Mouse (Mus musculus) myocyte (in vitro differentiated cells): Measurements from ENCODE around the gene Stat5b.

Experiments
- E2F4 ChIP-seq: IDR thresholded peaks from one replicate; pipeline ENCODE4 v1.6.1; 2011; ENCODE audit warnings: mild to moderate bottlenecking, control low read depth, moderate library complexity; ENCODE audit not compliant: insufficient read depth
- MAX ChIP-seq: IDR thresholded peaks from one replicate; pipeline ENCODE4 v1.6.1; 2011; ENCODE audit warnings: low read depth, mild to moderate bottlenecking, control low read depth
- MYOD1 ChIP-seq, 3 experiments: IDR thresholded peaks; one replicate each; pipeline ENCODE4 v1.6.1; 2011; ENCODE audit warnings: control low read depth in 2 of 3, low read depth in 2 of 3, mild to moderate bottlenecking in 2 of 3, moderate library complexity in 1 of 3; ENCODE audit not compliant: insufficient read length in 2 of 3, control insufficient read depth in 1 of 3
- MYOG ChIP-seq, 3 experiments: IDR thresholded peaks; one replicate each; pipeline ENCODE4 v1.6.1; 2011; ENCODE audit warnings: control low read depth in 2 of 3, low read depth in 2 of 3, mild to moderate bottlenecking in 2 of 3; ENCODE audit not compliant: insufficient read length in 2 of 3, control insufficient read depth in 1 of 3, insufficient read depth in 1 of 3
- POLR2A ChIP-seq: IDR thresholded peaks from one replicate; pipeline ENCODE4 v1.6.1; 2011; ENCODE audit warnings: low read depth, mild to moderate bottlenecking, control low read depth, moderate library complexity; ENCODE audit not compliant: insufficient read length
- POLR2AphosphoS2 ChIP-seq: IDR thresholded peaks from one replicate; pipeline ENCODE4 v1.6.1; 2011; ENCODE audit warnings: low read depth, control low read depth; ENCODE audit not compliant: insufficient read length
- TCF3 ChIP-seq: IDR thresholded peaks from one replicate; pipeline ENCODE4 v1.6.1; 2011; ENCODE audit warnings: low read depth, control low read depth; ENCODE audit not compliant: insufficient read length
- USF1 ChIP-seq: IDR thresholded peaks from one replicate; pipeline ENCODE4 v1.6.1; 2011; ENCODE audit warnings: low read depth, mild to moderate bottlenecking, control low read depth, moderate library complexity

DNA sequence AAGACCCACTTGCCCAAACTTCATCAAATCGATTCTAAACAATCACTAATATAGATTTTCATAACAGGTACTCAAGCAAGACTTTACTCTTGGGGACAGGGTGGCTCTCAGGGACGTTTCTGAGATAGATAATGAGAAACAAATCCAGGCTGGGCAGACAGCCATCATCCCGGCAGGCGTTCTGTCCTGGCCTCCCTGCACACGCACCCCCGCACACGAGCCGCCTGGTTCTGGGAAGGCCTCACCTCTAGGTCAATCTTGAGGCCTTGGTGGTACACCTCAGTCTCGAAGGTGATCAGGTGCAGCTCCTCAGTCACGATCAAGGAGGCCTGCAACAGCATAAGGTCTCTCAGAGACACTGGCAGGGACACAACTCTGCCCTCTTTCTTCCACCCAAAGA lies 45.6 kb upstream of the Stat5b start:
- no peak for TF ChIP-seq MAX
- TF ChIP-seq POLR2A, result no peak
- no peak for TF ChIP-seq POLR2AphosphoS2
- no peak for TF ChIP-seq USF1
- no peak for TF ChIP-seq TCF3
- TF ChIP-seq MYOG (IDR thresholded peaks at IDR 0.05; ENCODE audit: control insufficient read depth in 1 of 3, insufficient read depth in 1 of 3, insufficient read length in 2 of 3, low read depth in 2 of 3), result no peak
- no peak for TF ChIP-seq E2F4
- TF ChIP-seq MYOD1 (IDR thresholded peaks at IDR 0.05; ENCODE audit: control insufficient read depth in 1 of 3, insufficient read length in 2 of 3, low read depth in 2 of 3), result no peak
